ENCODE assay signal across 12 mouse cellular contexts in the genomic region with DNA sequence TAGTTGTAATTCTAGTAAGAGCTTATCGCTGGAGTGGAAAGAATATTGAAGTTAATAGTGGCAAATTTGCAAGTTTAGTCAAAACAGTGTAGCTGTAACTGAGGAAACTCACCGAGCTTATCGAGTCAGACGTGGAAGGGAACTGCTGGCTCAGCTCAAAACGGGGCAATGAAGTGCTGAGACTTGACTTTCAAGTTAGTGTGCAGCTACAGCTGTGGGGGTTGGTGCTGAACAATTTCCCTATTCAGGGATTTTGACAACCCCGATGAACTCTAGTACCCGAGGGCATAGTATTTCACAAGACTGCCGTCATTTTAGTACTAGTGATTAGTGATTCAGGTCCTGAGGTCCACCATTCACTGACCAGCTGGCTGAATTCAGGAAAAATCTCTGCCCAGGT. TPM values are rescaled to one million over a fixed set of nuclear protein-coding genes. Genes with fewer than 3 reads are reported as not detected.
A peak's percentile ranks its signal among the peaks of the same experiment; 100 is the strongest.
DNase-seq lines count a peak whose midpoint lies in the region; ATAC-seq lines count a peak whose summit lies in the region.
"Had no signal": no experiment of that assay in that cellular context is flagged by ENCODE, and none has a peak within 500 bp of the region (broad histone marks: within the 10 kb centered on the region; RNA-seq: fewer than 3 reads in every experiment).

No protein-coding gene starts in this region.

- DNase-seq in heart, adult 11 months: peak; percentile 97
- peak; percentile 14 for DNase-seq in lung, postnatal 10 days
- DNase-seq in lung, postnatal 25 days (ENCODE audit: low spot score): no peak
- DNase-seq in heart, postnatal 25 days (ENCODE audit: low spot score): peak; percentile 10
- DNase-seq in mesoderm, embryonic 11.5 days (ENCODE audit: low read depth, low spot score): peak; percentile 8
- no peak for DNase-seq in thymus, postnatal 14 days
- DNase-seq in ovary, postnatal 14 days (ENCODE audit: low spot score): no peak
- DNase-seq: cerebellum, adult 11 months had no signal

- WGBS in heart, embryonic 11.5 days (ENCODE audit: insufficient replicate concordance): 86% methylated on average over 8 of the region's 8 CpGs

- no peak overlapping the region for H3K4me3 ChIP-seq in heart, embryonic 11.5 days (ENCODE audit: low read depth, low read length)
- H3K4me3 ChIP-seq: erythroblast, embryonic 14.5 days; myocyte had no signal

- ATAC-seq in heart, embryonic 11.5 days (replicated peaks; ENCODE audit: insufficient number of reproducible peaks, low FRiP score, low TSS enrichment): no peak

- peaks cover 37% of the 10 kb centered on the region for H3K36me3 ChIP-seq in heart, embryonic 11.5 days (ENCODE audit: control insufficient read depth, insufficient read depth, low read length)

- H3K4me2 ChIP-seq in heart, embryonic 11.5 days: no peak overlapping the region

- no peak overlapping the region for H3K9ac ChIP-seq in heart, embryonic 11.5 days (ENCODE audit: low read depth, low read length)

- H3K4me1 ChIP-seq in heart, embryonic 11.5 days (ENCODE audit: control insufficient read depth, insufficient read depth, low read length): no peaks in the 10 kb centered on the region

- H3K9me3 ChIP-seq in heart, embryonic 11.5 days (replicated peaks; ENCODE audit: control insufficient read depth, low read length): no peaks in the 10 kb centered on the region
- H3K9me3 ChIP-seq: G1E had no signal

- no peak overlapping the region for H3K27ac ChIP-seq in heart, embryonic 11.5 days (ENCODE audit: low read depth, low read length)

- no peaks in the 10 kb centered on the region for H3K27me3 ChIP-seq in heart, embryonic 11.5 days (ENCODE audit: control insufficient read depth, insufficient read depth, low read length)

- intact Hi-C loops in heart, postnatal 25 days (cut with DNase I): no loop called here

RNA-seq across cellular contexts. Expression of a gene that starts 50.9 kb away (rescaled TPM):
- 41.1 and 47.9 TPM in 2 replicates for polyA plus RNA-seq in heart, embryonic 11.5 days (2014; fragmentation: Nextera tagmentation; extraction: Ambion mirVana)
- total RNA-seq in heart, postnatal 25 days (2021): 10 to 100 TPM; 32.1 to 43.5 TPM

Comparison
In these comparisons a context has a peak if more than half of its experiments do, and no peak if none do; other contexts are left out.
1. DNase-seq: peak in heart, adult 11 months (single experiment), lung, postnatal 10 days (single experiment), heart, postnatal 25 days (single experiment) and mesoderm, embryonic 11.5 days (single experiment); none in lung, postnatal 25 days (single experiment), thymus, postnatal 14 days (single experiment) and ovary, postnatal 14 days (single experiment).